Mouse (Mus musculus) CD4-positive, CD25-positive, alpha-beta regulatory T cell, adult 4 months (primary cell): ENCODE data around the gene Atp12a. TPM values are rescaled to one million over a fixed set of nuclear protein-coding genes. Genes with fewer than 3 reads are reported as not detected.
A peak's percentile ranks its signal among the peaks of the same experiment; 100 is the strongest.

Experiments
- ATAC-seq: one replicate; pipeline ENCODE4 v1.8.0; 2017
- polyA plus RNA-seq, 2 experiments: library from polyadenylated mRNA; unstranded; fragments of 100-300 nt; shearing (Covaris generic); gene quantifications; one replicate each; pipeline ENCODE4 v1.2.1; 2017

Atp12a gene
- polyA plus RNA-seq, result not detected

DNA sequence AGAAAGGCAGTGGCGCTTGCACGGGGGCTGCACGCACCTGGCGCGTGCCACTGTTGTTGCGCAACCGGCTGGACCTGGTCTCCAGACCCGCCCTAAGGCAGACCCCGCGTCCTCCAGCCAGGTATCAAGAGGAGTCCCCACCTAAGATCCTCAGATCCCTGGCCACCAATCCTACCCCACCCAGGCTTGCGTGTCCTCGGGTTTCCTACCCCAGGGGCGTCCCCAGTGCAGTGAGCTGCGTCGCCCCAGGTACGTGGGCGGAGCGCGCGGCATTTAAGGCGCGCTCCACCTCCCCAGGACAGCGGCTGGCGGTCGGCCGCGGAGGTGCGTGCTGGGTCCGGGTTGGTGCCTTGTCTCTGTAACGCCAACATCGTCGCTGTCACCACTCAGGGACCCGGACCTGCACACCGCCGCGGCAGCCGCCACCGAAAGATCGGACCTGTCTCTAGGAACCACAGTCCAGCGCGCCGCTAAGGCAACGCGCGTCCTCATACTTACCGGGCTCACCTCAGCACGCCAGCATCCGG, at the start of gene Atp12a:
Gene Atp12a (plus strand): TSS at position 358 of the 527 bp plus-strand sequence.
- no peak for ATAC-seq

GRCm38 (mm10) chr14:56315519-56315918, 49.3 kb upstream of the Atp12a start:
- no peak for ATAC-seq

DNA sequence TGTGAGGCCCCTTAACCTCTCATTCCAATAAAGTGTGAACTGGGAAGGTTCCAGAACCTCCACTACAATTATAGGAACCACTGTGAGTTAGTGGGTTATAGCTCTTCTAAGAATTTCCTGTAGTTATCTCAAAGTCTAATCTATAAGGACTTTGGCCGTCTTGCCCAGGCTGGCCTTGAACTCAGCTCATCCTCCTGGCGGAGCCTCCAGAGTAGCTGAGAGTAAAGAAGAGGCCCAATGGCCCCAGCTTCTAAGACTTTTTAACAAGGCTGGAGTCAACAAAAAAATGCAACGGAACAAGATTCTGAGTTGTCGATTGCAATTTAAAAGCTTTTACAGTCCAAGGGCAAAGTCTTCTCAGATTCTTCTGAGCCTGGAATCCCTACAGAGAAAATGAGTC, 48.5 kb upstream of the Atp12a start:
- ATAC-seq, result no peak

DNA sequence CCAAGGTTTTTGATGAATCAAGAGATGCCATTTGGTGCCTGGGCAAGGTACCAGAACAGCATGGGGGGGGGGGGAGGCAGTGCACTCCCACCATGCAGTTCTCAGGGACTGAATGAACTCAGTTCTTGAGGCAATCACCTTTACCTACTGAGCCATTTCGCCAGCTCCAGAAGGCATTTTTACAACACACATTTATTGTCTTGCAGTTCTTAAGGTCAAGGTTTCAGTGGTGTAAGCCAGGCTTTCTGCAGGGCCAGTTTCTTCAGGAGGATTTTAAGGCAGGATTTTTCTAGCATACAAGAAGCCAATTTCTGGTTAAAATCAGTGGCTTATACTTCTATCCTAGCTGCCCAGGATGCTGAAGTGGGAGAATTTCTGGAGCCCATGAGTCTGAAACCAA, 41.9 kb upstream of the Atp12a start:
- ATAC-seq, result no peak

GRCm38 (mm10) chr14:56325038-56325437, 39.8 kb upstream of the Atp12a start:
- ATAC-seq, result no peak

DNA sequence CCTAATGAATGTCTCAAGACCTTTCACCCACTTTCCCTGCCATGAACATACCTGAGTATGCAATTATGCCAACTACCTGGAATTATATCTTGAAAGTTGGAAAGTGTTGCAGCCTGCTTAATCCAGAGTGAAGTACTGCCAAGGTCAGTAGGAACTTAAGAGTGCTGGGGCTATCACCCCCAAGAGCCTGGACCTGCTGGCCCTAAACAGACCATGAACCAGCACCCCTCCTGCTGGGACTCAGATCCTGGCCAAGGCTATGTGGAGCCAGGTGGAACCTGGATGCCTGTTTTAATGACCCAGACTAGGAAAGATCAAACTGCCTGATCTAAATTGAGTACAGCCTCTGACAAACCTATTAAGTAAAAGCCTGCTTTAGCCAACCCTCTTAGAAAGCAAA, 31.2 kb upstream of the Atp12a start:
- no peak for ATAC-seq

DNA sequence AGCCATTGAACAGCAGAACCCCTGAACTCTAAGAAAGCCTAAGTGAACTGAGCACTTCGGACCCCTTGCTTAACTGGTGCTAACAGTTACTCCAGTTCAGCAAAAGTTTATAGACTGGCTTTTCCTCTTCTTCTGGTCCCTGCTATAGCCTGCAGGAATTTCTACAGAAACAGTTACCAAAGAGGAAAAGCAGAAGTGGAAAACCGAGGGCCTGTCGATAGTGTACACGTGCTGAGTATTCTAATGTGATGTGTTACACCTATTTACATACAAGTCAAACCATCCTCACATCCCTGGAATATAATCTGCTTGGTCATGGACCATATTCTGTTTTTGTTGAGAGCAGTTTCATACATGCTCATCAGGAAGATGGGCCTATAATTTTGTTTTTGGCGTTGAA, 30.4 kb upstream of the Atp12a start:
- ATAC-seq, result no peak

DNA sequence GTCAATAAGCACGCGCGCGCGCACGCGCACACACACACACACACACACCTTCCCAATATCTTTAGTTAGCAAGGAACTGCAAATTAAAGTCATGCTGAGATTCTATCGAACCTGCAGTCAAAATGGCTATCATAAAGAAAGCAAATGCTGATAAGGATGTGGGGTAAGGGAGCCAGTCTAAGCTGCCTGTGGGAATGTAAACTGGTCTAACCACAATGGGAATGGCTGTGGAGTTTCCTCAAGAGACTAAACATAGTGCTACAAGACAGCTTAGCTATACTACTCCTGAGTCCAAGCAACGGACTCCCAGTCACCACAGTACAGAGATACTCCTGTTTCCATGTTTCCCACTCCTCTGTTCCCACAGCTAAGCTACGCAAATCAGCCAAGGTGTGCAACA, 28.8 kb upstream of the Atp12a start:
- no peak for ATAC-seq

GRCm38 (mm10) chr14:56337075-56337474, 27.8 kb upstream of the Atp12a start:
- ATAC-seq, result no peak

- no peak for ATAC-seq
Measured at GRCm38 (mm10) chr14:56337696-56338095, 27.2 kb upstream of the Atp12a start.

DNA sequence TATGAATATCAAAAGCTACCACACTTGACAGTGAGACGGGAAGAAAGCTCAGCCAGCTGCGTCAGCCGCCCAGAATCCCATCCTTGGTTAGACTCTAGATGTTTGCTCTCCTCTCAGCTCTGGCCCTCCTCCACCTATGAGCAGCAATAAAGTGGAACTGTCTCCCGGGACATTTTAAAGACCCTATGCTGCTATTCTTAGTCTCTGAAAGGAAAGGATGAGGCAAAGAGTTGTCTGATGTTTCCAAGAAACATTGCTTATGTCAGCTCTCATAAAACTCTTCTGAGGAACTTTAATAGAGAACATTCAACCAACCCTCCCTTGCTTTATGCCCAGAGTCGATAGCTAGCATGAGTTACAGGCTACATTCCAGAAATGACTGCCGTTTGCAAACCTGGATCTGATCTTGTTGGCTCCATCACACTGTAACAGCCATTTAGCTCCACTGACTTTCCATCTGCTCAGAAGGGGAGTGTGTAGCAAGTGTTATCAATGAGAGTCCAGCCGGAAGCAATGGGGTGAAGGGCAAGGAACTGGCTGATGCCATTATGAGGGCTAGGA, 25.9 kb upstream of the Atp12a start:
- no peak for ATAC-seq

DNA sequence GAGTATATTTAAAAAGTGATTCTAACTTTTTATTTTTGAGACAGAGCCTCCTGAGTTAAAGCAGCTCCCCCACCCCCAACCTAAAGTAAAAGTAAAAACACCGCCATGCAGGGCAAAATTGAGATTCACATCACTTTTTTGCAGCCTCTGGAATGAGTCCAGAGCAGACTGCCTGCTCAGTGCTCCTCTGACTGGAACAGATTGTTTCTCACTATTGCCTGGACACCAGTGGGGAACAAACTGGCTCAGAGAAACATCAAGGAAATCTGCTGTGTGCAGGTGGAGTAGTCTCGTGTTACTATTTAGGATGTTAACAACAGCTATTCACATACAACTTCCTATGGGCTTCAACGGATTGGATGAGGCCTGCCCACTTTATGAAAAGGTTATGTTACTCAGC, 16.2 kb upstream of the Atp12a start:
- ATAC-seq, result no peak

- no peak for ATAC-seq
Measured at GRCm38 (mm10) chr14:56349541-56349940, 15.3 kb upstream of the Atp12a start.

DNA sequence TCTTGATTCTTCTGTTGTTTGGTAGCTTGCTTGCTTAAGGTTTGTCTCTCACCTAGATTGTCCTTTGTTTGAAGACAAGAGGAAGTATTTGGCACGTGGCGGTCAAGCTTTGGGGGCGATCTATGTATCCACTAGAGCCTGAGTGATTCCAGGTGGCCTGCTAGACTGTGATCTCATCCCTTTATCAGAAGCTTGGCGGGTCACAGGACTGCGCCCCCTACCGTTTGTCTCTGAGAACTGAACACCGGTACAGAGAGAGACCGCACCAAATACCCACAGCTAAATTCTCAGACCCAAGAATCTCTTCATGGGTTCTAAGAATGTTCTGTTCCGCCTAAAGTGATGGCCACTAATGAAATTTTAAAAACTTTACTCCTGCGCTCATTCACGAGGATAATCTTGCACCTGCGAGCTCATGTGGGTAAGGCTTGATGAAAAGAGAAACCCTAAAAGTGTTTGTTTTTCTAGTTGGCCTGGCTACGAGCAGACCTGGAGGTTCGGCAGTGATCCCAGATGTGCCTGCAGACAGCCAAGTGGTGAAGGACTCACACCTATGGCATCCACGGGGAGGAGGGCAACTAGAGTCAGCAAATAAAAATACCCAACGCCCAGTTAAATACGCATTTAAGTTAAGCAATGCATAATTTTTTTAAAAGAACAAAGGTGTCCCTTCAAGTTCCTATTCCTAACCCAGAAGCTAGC, 12.8 kb upstream of the Atp12a start:
- ATAC-seq, result no peak

GRCm38 (mm10) chr14:56354803-56355202, 10.1 kb upstream of the Atp12a start:
- ATAC-seq, result no peak

DNA sequence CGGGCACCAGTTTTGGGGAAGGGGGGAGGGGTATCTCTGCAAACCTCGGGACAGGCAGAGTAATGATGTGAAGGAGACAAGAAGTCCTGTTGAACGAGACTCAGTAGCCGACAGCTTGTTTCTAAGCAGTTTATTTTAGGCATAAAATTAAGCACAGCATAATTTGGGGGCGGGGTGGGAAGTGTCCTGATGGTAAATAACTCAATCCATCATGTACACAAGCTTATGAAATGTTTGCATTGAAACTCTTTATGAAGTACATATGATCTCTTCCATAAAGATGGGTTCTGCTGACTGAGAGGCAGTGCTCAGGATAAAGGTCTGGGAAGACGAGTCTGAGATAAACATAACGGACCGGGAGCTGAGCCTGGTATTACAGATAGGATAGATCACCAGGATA, 9.5 kb upstream of the Atp12a start:
- ATAC-seq, result no peak

GRCm38 (mm10) chr14:56356196-56356595, 8.7 kb upstream of the Atp12a start:
- ATAC-seq, result no peak

GRCm38 (mm10) chr14:56358422-56358821, 6.4 kb upstream of the Atp12a start:
- no peak for ATAC-seq

DNA sequence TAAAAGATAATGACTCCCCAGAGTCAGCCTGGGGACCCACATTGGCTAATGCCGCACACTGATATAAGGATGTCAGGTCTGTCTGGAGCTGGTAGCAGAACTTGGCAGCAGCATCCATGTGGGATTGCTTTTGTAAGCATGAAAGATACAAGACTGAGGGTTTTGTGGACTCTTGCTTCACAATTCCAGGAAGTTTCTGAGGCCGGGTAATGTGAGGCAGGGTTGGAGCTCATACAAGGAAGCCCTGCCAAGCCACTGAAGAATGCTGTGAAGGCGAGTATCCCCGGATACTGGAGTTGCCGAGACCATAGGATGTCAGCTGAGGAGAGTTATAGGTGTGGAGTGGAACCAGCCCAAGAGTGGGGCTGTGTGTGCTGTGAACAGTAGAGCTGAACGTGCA, 5.7 kb upstream of the Atp12a start:
- no peak for ATAC-seq

DNA sequence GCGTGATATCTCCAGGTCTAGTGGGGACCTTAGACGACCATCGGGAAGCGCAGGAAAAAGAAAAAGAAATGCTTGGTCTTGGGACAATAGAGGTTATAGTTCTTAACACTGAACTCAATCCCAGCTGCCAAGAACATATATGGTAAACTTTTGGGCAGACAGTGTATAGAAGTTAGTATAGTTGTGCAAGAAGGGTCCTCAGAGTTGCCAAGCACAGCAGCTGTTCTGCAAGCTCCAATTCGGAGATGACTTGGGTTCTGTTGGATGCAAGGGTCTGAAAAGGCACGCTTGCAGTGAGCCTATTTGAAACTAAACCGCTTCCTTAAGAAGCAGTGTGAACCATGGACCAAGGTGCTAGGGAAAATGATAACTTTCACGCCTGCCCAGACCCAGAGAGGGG, 424 bp downstream of the Atp12a start:
- ATAC-seq, result no peak

GRCm38 (mm10) chr14:56366712-56367111, 1.8 kb downstream of the Atp12a start:
- ATAC-seq, result no peak

DNA sequence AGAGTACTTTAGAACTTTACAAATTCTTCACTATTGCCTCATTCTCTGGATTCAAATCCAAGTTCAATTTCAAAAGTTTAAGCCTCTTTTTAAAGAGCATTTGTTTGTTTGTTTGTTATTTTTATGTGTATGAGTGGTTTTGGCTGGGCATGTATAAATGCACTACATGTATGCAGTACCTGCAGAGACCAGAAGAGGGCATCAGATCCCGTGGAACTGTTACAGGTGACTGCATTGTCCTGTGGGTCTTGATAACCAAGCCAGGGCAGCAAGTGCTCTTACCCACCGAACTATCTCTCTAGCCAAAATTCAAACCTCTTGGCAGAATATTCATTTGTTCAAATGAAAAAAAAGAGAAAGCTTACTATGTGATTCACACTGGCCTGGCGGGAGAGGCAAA, 4.0 kb downstream of the Atp12a start:
- ATAC-seq, result no peak

DNA sequence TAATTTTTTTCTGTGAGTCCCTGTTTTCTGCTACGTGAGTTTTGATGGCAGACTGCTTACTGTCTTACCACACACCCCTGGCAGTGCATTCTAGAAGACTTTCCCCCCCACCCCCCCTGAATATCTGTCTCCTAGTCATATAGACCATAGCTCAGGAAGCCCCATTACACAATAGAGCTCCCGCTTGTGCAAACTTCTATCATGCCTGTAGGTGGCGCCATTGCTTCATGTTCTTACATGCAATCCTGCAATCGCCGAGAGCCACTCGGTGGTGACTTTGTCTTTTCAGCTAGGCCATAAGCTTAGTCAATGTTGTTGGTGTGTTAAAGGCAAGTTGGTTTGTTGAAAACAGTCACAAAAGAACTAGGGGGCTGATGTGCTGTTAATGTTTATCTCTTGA, 10.9 kb downstream of the Atp12a start:
- ATAC-seq, result peak; percentile 41

DNA sequence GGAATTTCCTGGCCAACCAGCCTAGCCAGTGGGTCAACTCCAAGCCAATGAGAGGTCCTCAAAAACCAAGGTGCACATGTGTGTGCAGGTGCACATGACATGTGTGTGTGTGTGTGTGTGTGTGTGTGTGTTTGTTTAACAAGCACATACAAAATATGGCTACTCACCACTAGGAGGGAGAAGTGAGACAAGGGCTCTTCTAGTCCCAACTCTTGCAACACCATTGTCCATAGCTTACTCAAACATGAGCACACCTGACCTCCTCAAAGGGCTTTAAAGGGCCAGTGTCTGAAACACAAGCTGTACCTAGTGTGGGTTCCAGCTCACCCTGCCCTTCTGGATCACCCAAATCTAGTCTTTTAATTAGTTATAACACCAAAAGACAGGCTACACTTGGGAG, 12.9 kb downstream of the Atp12a start:
- ATAC-seq, result no peak

- ATAC-seq, result no peak
Measured at GRCm38 (mm10) chr14:56379336-56379735, 14.5 kb downstream of the Atp12a start.
